Mouse (Mus musculus): Measurements from ENCODE around the gene Ly6g5b.

Gene Ly6g5b

DNA sequence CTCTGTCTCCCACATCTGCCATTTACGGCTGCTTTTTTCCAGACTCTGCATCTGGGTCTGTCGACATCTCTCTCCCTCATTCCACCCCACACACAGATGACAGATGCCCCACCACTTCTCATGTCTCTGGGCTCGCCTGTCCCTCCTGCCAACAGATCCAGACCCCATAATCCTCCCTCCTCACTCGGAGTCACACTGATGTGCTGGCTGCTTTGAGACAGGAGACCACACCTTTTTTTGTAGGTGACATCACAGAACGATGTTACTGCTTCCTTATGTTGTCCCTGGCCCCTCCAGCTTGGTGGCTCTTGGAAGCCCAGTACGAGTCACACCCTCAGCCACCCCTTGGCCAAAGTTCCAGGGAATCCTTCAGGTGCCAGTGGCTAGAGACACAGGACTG lies 35.0 kb downstream of the Ly6g5b start:
- no peak for DNase-seq (ENCODE audit: low read depth, low spot score)

DNA sequence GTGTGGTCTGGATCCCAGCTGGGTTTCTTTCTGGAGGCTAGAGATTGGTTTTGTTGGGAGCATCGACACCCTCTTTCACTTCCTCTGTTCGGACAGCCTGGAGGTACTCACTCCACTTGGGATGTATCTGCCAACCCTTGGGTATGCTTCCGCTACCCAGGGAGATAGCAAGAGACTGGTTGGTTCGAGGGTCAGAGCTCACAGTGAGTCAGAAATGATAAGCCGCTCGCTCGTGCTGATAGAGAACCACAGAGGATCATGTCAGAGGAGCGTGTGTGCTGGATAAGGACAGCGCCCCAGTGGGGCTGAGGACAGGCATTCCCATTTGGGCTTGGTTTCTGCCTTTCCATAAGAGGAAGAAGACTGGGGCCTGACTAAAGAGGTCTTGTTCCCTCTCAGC lies 35.5 kb downstream of the Ly6g5b start:
- no peak for DNase-seq (ENCODE audit: low read depth, low spot score)

DNA sequence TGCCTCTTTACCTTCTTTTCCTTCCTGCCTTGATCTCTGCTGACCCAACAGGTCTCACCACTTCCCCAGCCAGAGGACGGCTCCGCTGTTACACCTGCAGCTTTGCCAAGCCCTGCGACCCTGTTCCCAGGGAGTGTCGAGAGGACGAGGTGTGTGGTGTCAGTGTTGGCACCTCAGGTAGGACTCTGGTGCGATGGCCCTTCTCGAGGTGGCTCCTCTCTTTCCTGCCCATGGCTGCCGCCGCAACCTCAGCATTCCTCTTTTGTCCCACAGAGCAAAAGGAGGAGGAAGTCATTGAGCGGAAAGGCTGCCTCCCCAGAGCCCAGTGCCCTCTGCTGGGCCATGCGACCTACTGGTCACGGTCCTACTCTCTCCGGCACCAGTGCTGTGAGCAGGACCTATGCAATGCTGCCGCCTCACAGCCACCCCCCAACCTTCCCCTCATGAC lies 37.4 kb downstream of the Ly6g5b start, which contains the start of gene Ly6g6d:
Gene Ly6g6d, minus strand, starts transcription at position 280 of the 448 bp plus-strand sequence.
- no peak for DNase-seq (ENCODE audit: low read depth, low spot score)

DNA sequence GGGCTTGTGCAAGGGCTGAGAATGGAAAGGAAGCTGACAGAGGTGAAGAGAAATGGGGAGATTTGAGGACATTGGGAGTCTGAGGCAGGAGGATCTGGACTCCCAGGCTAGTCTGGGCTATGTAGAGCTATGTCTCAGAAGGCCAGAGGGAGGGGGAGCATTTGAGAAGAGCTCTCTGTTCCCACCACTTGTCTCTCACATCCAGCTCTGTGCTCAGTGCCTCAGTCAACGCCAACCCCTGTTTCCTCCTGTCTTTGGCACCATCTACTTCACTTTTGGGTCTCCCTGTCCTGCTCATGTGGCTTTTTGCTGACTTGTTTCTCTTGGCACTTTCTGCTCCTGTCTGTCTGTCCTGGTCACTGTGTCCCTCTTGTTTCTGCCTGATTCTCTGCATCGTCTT lies 37.9 kb downstream of the Ly6g5b start:
- DNase-seq (ENCODE audit: low read depth, low spot score), result no peak

DNA sequence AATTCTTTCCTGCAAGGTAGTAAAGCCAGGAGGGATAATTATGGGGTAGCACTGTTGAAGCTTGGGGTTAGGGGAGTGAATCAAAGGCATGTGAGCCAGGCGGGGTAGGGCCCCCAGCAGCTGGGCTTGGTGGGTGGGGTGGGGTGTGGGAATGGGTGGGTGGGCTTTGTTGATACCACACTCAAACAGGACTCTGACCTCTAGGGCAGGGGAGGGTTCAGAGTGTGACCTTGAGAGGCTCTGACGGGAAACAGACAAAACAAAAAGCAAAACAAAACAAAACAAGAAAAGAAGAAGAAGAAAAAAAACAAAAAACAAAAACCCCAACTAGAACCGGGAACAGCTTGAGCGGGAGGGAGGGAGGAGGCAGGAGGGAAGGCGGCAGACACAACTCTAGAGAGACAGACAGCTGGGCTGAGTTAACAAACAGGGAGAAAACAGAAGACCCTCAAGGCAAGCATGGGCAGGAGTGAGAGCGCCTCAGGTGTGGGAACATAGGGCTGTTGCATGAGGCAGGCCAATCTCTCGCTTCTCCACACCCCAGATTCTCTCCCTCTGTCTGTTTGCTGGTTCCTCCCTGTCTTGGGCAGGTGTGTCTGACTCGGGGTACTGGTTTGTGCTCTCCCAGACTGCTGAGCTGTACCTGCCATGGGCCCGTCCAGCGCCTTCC lies 38.6 kb downstream of the Ly6g5b start, which contains the start of gene Ly6g6e:
Gene Ly6g6e, plus strand, starts transcription at position 396 of the 670 bp plus-strand sequence.
- DNase-seq (ENCODE audit: low read depth, low spot score), result no peak

DNA sequence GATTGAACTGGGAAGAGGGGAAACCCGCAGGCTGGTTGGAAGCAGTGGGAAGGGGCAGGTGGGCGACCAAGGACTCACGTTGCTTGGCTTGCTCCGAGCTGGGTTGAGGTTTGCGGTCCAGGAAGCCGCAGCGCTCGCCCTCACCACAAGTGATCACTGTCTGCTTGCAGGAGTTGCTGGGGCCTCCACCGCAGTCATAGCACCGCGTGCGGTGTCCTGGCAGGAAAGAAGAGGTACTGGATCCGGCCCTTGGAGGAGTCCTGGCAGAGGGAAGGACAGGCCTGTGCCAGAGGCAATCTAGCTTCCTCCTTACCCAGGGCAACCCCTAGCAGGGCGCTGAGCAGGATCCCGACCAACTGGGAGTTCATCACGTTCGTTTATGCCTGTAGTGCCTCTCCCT lies 41.1 kb downstream of the Ly6g5b start:
- DNase-seq (ENCODE audit: low read depth, low spot score), result no peak

DNA sequence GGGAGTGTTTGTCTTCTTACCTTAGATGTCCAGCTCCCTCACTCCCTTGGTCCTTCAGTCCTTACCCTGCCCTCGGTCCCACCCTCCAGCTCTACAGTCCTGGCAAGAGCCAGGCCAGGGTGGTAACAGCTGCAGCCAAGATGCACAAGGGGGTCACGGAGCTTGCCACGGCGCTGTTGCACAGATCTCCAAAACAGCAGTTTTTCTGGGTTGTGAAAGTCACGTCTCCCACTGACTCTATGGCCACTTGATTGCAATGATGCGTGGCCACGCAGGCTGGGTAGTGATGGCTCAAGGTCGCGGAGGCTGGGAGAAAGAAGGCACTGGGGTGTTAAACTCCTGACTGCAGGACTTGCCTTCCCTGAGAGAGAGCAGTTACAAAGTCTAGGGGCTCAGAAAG lies 43.8 kb downstream of the Ly6g5b start:
- no peak for DNase-seq (ENCODE audit: low read depth, low spot score)

DNA sequence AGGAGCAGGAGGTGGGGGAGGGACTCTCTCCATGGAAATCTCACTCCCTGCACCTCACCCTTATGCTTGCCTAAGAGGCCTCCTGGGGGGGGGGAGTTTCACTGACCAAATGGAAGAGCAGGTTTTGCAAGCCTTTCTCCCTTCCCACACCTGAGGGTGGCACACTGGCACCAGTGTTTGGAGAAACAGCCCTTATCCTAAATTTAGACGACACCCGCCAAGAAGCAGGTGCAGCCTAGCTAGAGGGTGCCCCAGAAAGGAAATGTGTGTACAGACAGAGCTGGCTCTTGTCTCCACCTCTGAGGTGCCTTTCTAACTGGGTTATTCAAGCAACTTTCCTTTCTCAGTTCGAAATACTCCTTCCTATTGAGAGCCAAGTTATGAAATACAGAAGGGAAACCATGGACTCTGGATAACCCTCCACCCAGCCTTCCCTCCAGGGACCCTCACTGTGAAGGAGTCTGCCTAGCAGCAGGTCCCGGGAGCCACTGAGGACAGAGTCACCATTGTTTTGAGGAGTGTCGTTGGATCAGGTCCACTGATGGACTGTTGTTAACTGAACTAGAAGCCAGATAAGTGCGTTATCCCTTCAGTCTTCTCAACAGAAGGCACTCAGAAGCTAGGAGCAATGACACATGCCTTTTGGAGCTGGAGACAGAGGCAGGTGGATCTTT lies 44.5 kb downstream of the Ly6g5b start:
- DNase-seq (ENCODE audit: low read depth, low spot score), result no peak

DNA sequence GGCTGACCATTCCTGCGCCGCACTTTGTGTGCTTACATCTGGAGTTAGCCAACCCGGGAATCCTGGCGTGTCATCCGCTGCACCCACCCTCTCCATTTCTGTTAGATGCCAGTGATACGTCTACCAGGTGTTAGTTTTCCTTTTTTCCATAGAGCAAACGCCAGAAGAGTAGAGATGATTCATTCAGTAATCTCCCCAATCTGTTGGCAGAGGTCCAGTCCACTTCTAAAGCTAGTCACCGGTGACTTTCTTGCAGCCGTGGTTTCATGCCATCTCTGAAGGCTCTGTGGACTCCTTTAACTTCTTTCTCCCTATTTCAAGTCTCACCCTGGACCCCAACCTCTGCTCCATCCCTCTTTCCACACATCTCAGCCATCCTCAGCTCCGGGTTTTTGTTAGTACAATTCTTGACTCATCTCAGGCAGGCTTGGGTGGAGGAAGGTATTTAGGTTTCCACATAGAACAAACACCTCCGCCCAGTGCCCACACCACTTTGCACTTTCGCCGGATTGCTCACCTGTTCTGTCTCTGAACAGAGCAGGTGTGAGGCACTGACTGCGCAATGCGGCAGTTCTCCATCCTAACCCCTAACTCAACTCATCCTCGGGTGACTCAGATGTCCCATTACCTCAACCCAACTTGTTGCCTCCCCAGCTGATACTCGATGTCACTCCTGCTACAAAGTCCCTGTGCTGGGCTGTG lies 46.9 kb downstream of the Ly6g5b start:
- DNase-seq (ENCODE audit: low read depth, low spot score), result no peak

DNA sequence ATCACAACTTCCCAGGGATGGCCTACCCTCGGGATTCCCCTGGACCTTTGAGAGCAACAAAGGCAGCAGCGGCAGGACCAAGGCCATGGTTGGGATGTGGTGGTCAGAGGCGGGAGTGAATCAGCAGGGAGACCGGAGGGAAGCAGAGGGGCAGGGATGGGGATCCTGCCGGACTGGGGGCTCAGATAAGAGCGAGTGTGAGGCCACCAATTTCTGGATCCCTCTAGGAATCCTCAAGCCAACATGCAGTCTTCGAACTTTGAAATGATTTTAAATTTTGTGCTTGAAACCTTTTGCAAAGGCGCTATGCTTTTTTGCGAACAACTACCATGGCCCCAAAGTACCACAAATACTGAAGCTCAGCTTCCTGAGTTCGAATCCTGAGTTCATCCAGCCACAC lies 49.1 kb downstream of the Ly6g5b start, which contains the start of gene Mpig6b:
Gene Mpig6b, minus strand, starts transcription at position 101 of the 400 bp plus-strand sequence.
- no peak for DNase-seq (ENCODE audit: low read depth, low spot score)

DNA sequence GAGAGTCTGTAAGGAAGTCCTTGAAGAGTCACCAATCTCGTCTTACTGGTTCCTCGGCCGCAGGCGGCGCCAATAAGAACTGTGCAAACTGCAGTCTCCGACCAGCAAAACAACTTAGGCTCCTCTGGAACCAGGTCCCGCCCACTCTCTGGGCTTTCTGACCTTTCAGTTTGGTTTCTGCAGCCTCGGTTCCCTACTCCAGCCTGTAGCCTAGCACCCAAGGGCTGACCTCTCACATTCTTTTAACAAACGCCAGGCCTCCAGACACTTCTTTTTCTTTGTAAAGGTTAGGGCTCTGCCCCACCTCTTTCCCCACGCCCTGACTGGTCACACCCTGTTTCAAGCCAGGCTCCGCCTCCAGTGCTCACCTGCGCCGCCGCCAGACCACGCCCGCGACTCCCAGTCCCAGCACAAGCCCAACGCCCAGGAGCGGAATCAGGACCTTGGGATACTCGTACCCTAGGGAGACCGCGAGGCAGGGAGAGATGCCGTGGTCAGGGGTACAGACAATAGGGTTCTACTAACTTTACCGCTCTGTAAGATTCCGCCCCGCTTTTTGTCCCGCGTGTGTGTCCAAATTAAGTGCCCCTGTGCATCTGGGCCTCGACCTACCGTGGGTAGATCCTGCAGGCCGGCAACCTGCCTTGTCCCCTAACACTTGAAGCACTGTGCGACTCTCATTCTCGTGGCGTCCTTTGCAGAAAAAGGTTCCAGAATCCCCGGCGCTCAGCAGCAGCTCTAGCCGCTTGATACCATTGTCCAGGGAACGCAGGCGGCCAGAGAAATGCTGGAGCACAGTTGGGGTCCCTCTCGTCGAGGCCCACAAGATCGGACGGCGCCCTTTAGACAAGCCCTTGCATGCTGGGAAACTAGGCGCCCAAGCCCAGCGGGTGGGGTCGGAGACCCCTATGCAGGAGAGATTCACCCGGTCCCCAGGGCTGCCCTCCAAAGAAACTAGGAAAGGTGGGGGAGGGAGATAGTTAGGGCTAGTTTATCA lies 50.0 kb downstream of the Ly6g5b start, which contains the start of gene Ly6g6c:
Gene Ly6g6c, plus strand, starts transcription at position 438 of the 997 bp plus-strand sequence.
- DNase-seq (ENCODE audit: low read depth, low spot score), result no peak

DNA sequence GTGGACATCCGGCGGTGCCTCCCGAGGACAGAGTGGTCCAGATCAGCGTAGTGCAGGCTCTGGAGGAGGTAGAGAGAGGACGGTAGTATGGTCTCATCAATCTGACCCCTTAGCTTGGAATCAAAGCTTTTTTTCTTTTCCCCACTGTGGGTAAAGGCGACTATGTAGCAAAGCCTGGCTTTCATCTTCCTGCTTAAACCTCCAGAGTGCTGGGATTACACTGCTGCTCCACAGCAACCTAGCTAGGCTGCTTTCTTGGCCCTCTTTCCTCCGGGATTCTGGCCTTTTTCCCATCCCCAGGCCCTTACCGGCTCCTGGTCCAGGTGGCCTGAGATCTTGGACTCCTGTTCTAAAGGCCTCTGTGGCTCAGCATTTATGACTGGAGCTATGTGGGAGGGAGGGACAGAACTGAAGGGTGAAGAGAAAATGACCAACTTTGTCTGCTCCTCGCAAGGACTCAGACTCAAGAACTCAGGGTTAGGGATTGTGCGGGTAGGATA lies 50.8 kb downstream of the Ly6g5b start:
- DNase-seq (ENCODE audit: low read depth, low spot score), result no peak
